Mouse (Mus musculus) heart, adult 2 months (tissue): Measurements from ENCODE around the gene Rhbdf2. TPM values are rescaled to one million over a fixed set of nuclear protein-coding genes. Genes with fewer than 3 reads are reported as not detected.

Experiments
- DNase-seq, 2 experiments: peaks; one replicate each; pipeline ENCODE4 v3.0.0; 2021
- H3K27ac ChIP-seq: fragments of 200-600 bp; 2 replicates; pipeline ENCODE4 v1.8.1; 2022
- H3K27me3 ChIP-seq: fragments of 200-500 bp; 2 replicates; pipeline ENCODE4 v1.6.1; 2012; ENCODE audit warnings: mild to moderate bottlenecking, low read length, inconsistent platforms, mixed read lengths; ENCODE audit not compliant: control insufficient read depth, insufficient read depth
- H3K36me3 ChIP-seq: fragments of 200-500 bp; 2 replicates; pipeline ENCODE4 v1.6.1; 2012; ENCODE audit warnings: low read length, inconsistent platforms; ENCODE audit not compliant: control insufficient read depth, insufficient read depth
- H3K4me1 ChIP-seq: fragments of 200-500 bp; 2 replicates; pipeline ENCODE4 v1.6.1; 2011; ENCODE audit warnings: low read length; ENCODE audit not compliant: control insufficient read depth, insufficient read depth
- H3K4me3 ChIP-seq: fragments of 200-600 bp; 2 replicates; pipeline ENCODE4 v1.8.1; 2022
- H3K79me2 ChIP-seq: fragments of 200-500 bp; replicated peaks from 2 replicates; pipeline ENCODE4 v1.6.1; 2012; ENCODE audit warnings: mild to moderate bottlenecking, inconsistent platforms, low read length, moderate library complexity, mixed read lengths; ENCODE audit not compliant: control insufficient read depth, insufficient read depth
- H3K9ac ChIP-seq: fragments of 200-500 bp; 2 replicates; pipeline ENCODE4 v1.6.1; 2012; ENCODE audit warnings: low read depth, mild to moderate bottlenecking, control low read depth, inconsistent platforms, low read length, mixed read lengths
- CTCF ChIP-seq: fragments of 200-600 bp; IDR thresholded peaks from 2 replicates; pipeline ENCODE4 v1.8.1; 2022; ENCODE audit warnings: antibody characterized with exemption, mild to moderate bottlenecking, moderate library complexity
- EP300 ChIP-seq: fragments of 200-500 bp; IDR thresholded peaks from 2 replicates; pipeline ENCODE4 v1.6.1; 2011; ENCODE audit warnings: low read depth, low read length, control low read depth; ENCODE audit not compliant: insufficient read depth
- POLR2A ChIP-seq: fragments of 200-500 bp; IDR thresholded peaks from 2 replicates; pipeline ENCODE4 v1.6.1; 2011; ENCODE audit warnings: mild to moderate bottlenecking, low read depth, low read length, control low read depth; ENCODE audit not compliant: insufficient read depth
- WGBS: fragments of 180-500 bp; shearing (Covaris S2); methylation state at CpG from one replicate; pipeline ENCODE4 v1.1.7; 2018; 5-methylcytosine and 5-hydroxymethylcytosine counted together
- intact Hi-C: fragments of 180-260 bp; cut with DNase I; formaldehyde crosslinking; loops from one replicate; pipeline ENCODE4 v1.15.1; 2025
- polyA plus RNA-seq: library from polyadenylated mRNA; depleted of rRNA; stranded (reverse); fragments of >200 nt; gene quantifications from 2 replicates; pipeline ENCODE4 v1.2.3, GENCODE M21; 2012
- total RNA-seq, 2 experiments: library from RNA; stranded (reverse); gene quantifications; 2 replicates each; pipeline ENCODE4 v1.2.3; 2021

The Rhbdf2 gene
- total and polyA plus RNA-seq, 3 experiments = 10.8 to 19.2 (median 11.2) TPM

DNA sequence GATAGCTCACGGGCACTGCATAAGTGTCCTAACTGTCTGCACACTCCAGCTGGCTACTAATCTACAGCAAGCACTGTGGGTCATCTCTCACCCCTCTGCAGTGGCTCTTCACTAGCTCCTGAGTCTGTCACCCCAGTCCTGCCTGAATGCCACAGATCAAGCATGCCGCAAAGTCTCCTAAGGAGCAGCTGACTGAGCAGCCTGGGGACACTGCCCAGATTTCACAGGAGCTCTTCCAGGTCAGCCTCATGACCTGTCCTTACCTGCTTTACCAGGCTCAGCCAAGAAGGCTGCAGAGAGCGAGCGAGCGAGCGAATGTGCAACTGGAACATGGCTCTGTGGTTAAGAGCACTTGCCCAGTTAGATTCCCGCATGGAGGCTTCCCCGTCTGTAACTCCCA is 59.3 kb downstream of the Rhbdf2 start:
- no peaks in the 10 kb centered on the region for H3K27me3 ChIP-seq
- intact Hi-C loops = no loop called here
- TF ChIP-seq CTCF (no peak), EP300 (no peak), POLR2A (no peak)
- no peak overlapping the region for H3K9ac ChIP-seq
- no peaks in the 10 kb centered on the region; the same call in 1 of the 2 replicates for H3K79me2 ChIP-seq
- H3K36me3 ChIP-seq = no peaks in the 10 kb centered on the region
- 61% methylated on average over 8 of the region's 8 CpGs for WGBS
- H3K4me1 ChIP-seq = peaks cover 10% of the 10 kb centered on the region
- peak in 1 of 2 experiments; percentile 20 for DNase-seq
- no peak overlapping the region for H3K4me3 ChIP-seq
- H3K27ac ChIP-seq = no peak overlapping the region

DNA sequence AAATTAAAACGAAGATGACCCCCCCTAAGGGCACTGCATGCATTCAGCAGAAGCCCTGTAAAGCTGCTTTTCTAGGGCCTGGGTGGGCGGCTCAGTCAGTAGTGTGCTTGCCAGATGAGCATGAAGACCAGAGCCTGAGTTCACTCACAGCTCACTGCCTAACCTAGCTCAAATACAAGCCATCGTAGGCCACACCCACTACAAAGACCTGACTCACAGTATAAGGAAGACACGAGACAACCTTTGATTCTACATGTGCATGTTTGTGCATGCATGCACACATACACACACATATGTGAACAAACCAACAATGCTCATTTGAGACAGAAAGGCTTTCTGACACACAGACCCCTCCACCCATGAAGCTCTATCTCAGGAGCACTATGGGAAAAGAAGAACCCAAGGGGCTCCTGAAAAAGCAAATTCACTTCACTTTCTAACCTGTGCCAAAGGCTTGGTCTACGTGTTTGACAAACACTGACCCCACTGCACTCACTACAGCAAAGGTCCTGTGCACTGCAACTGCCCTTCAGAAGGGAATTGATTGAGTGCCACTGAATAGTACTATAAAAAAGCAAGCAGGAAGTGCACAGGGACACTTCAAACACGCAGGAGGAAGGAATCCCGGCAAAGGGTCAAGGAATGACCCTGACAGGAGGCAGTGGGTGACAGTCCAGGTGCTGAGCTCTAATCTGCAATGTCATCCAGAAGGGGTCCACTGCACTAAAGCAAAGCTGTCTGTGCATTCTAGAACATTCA is 61.4 kb downstream of the Rhbdf2 start:
- H3K27me3 ChIP-seq = no peaks in the 10 kb centered on the region
- H3K9ac ChIP-seq = no peak overlapping the region
- WGBS = 59% methylated on average over 7 of the region's 7 CpGs
- no peak for TF ChIP-seq CTCF
- intact Hi-C loops = no loop called here
- DNase-seq = no peak
- H3K27ac ChIP-seq = no peak overlapping the region
- H3K4me3 ChIP-seq = no peak overlapping the region
- H3K4me1 ChIP-seq = peaks cover 1% of the 10 kb centered on the region; the same call in 1 of the 2 replicates
- no peaks in the 10 kb centered on the region for H3K79me2 ChIP-seq
- no peaks in the 10 kb centered on the region for H3K36me3 ChIP-seq

DNA sequence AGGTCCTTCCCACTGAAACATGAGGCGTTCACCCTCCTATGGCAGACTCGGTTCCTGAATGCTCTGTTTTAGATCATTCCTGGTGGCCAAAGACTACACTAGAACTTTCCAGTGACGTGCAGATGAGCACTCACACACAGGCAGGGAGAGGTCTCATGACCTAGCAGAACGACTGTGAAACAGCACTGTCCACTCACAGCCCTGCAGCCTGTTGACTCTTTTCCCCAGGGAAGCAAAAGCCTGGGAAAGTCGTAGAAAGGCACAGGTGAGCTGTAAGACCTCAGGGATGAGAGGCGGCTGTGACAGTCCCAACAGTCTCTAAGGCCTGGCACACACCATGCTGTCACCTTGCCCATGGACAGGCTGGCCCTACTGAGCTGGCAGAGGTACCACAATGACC is 70.5 kb downstream of the Rhbdf2 start:
- H3K4me1 ChIP-seq = peaks cover 15% of the 10 kb centered on the region
- H3K79me2 ChIP-seq = no peaks in the 10 kb centered on the region
- H3K9ac ChIP-seq = no peak overlapping the region
- 39% methylated on average over 6 of the region's 6 CpGs for WGBS
- no peak overlapping the region for H3K4me3 ChIP-seq
- peak overlapping the region; percentile 17; the same call in 1 of the 2 replicates for H3K27ac ChIP-seq
- no peak for DNase-seq
- TF ChIP-seq POLR2A = no peak
- TF ChIP-seq EP300 = no peak
- no peak for TF ChIP-seq CTCF
- H3K36me3 ChIP-seq = no peaks in the 10 kb centered on the region
- intact Hi-C loops = loop anchor here (2.0 kb wide), 1 partner anchor 14 kb away; no protein-coding TSS in a partner anchor
- H3K27me3 ChIP-seq = no peaks in the 10 kb centered on the region

DNA sequence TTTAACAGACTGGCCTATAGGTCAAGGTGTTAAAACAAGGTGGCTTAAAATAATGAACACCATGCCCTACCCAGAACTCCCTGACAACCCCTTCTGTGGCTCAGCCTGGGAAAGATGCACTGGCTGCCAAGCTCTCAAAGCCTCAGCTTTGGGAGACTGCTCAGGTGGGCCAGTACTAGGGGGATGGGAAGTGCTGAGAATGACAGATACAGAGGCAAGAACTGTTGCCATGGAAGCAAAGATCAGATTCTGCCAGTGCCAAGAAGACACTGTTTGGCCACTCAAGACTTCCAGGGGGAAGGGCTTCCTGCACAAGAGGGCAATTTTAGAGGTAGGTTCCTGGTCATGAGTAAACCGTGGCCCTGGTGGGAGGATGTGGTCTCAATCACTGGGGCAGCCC is 71.2 kb downstream of the Rhbdf2 start:
- no peak overlapping the region for H3K9ac ChIP-seq
- H3K4me3 ChIP-seq = no peak overlapping the region
- DNase-seq = no peak
- no peaks in the 10 kb centered on the region for H3K36me3 ChIP-seq
- peaks cover 21% of the 10 kb centered on the region for H3K4me1 ChIP-seq
- TF ChIP-seq EP300 = no peak
- TF ChIP-seq POLR2A = no peak
- TF ChIP-seq CTCF = no peak
- intact Hi-C loops = loop anchor here (2.0 kb wide), 1 partner anchor 31 kb away; the partner anchor contains the start of gene Aanat
- no peak overlapping the region for H3K27ac ChIP-seq
- no peaks in the 10 kb centered on the region for H3K27me3 ChIP-seq
- 41% methylated on average over 1 of the region's 1 CpGs for WGBS
- no peaks in the 10 kb centered on the region; the same call in none of the 2 replicates for H3K79me2 ChIP-seq

DNA sequence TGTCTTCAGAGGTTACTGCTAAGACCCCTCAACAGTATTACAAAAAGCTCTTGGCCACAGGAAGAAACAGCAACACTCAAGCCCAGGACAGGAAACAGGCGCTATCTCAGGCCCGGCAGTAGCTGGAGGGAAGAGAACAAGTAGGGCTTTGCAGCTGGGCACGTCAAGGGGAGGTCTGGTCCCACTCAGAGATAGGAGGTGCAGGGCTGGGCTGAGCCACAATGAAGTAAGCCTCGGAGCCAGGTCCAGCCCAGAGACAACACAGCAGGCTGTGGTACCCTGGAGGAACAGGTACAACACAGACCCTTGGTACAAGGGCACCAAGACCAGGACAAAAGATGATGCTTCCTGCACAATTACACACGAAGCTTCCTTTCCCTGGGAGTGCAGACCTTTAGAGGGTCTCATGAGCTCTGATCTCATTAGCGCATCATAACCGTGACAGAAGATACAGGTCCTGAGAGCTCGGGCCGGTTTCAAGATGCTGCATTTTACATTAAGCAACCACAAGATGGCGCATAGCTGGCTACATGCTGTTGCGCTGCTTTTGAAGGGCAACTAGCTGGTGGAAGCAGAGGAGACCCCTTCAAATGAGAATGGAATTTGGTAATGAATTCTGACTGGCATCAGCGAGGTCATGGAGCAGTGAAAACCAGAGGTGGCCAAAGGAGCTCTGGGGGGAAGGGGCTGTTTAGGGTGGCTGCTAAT is 72.5 kb downstream of the Rhbdf2 start:
- Histone ChIP-seq H3K27ac (no peak overlapping the region), H3K79me2 (no peaks in the 10 kb centered on the region; the same call in none of the 2 replicates), H3K36me3 (no peaks in the 10 kb centered on the region), H3K27me3 (no peaks in the 10 kb centered on the region), H3K4me1 (peaks cover 25% of the 10 kb centered on the region), H3K4me3 (no peak overlapping the region), H3K9ac (no peak overlapping the region)
- intact Hi-C loops = loop anchor here (1.0 to 2.0 kb wide), 2 partner anchors 32 to 75 kb away; partner anchors contain the start of gene Aanat
- TF ChIP-seq CTCF = peak; percentile 89
- TF ChIP-seq POLR2A = no peak
- no peak for TF ChIP-seq EP300
- peak; percentile 36 to 42 for DNase-seq
- 15% methylated on average over 12 of the region's 12 CpGs for WGBS

DNA sequence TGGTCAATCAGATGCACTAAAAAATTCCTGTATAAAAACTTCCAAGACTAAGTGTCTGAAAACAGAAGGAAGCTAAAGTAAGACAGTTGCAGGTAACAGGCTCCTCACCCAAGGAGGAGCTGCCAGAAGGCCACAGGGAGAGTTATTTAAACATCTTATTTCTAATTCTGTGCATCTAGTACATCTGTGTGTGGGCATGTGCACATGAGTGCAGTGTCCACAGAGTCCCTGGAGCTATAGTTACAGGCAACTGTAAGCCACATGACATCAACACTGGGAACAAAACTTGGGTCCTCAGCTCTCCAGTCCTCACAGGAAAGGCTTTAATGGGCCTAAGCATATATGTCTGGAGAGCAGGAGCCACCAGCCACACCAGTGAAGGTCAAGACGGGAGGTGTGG is 74.6 kb downstream of the Rhbdf2 start:
- Histone ChIP-seq H3K27me3 (no peaks in the 10 kb centered on the region), H3K4me1 (peaks cover 24% of the 10 kb centered on the region), H3K79me2 (no peaks in the 10 kb centered on the region; the same call in none of the 2 replicates), H3K36me3 (no peaks in the 10 kb centered on the region), H3K9ac (no peak overlapping the region), H3K27ac (no peak overlapping the region), H3K4me3 (no peak overlapping the region)
- 79% methylated on average over 1 of the region's 1 CpGs for WGBS
- TF ChIP-seq EP300 (no peak), CTCF (no peak), POLR2A (no peak)
- intact Hi-C loops = no loop called here
- DNase-seq = no peak
